Mouse (Mus musculus) naive thymus-derived CD4-positive, alpha-beta T cell, adult 5 months (primary cell): ENCODE measurements around the gene Gm10272. TPM values are rescaled to one million over a fixed set of nuclear protein-coding genes. Genes with fewer than 3 reads are reported as not detected.

Experiments
- polyA plus RNA-seq: library from polyadenylated mRNA; unstranded; fragments of 100-300 nt; shearing (Covaris generic); gene quantifications from one replicate; pipeline ENCODE4 v1.2.1, GENCODE M21; 2017

The Gm10272 gene
- not detected for polyA plus RNA-seq

GRCm38 (mm10) chr10:77706326-77706725, at the start of gene Gm10272:
Gene Gm10272, plus strand, starts transcription at chr10:77706626.

GRCm38 (mm10) chr10:77685895-77686664, 20.3 kb upstream of the Gm10272 start, which contains the start of gene Tspear:
Gene Tspear, plus strand, starts transcription at chr10:77686569.

DNA sequence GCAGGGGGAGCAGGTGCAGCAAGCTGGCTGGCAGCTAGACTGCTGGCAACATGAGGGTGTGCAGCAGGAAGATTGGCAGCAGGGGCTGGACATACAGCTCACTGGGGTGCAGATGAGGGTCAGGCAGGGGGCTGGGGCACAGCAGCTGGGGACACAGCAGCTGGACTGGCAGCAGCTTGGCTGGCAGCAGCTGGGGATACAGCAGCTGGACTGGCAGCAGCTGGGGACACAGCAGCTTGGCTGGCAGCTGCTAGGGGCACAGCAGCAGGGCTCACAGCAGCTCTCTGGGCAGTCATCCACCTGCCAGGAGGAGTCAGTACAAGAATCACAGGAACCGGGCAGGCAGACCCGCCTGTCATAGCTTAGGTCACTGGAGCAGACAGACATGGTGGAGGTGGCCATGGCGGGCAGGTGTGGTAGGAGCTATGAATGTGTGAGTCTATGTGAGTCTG, 16.0 kb upstream of the Gm10272 start, which contains the start of gene Gm19402:
Gene Gm19402, minus strand, starts transcription at position 402 of the 452 bp plus-strand sequence.

DNA sequence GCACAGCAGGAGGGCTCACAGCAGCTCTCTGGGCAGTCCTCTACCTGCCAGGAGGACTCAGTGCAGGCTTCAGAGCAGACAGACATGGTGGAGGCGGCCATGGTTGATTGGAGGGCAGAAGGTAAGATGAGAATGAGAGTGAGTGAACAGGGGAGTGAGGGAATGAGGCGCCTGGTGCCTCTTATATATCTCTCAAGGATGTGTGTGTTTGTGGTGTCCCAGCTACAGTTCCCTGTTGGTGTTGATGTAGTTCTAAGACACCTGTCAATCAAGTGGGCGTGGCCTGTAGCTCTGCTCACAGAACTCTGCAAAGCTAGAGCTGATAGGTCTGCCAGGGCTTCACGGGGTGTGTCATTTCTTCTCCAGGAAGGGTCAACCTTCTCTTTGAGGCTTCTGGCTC, 9.3 kb upstream of the Gm10272 start, which contains the start of gene Gm9508:
Gene Gm9508, minus strand, starts transcription at position 101 of the 400 bp plus-strand sequence.

DNA sequence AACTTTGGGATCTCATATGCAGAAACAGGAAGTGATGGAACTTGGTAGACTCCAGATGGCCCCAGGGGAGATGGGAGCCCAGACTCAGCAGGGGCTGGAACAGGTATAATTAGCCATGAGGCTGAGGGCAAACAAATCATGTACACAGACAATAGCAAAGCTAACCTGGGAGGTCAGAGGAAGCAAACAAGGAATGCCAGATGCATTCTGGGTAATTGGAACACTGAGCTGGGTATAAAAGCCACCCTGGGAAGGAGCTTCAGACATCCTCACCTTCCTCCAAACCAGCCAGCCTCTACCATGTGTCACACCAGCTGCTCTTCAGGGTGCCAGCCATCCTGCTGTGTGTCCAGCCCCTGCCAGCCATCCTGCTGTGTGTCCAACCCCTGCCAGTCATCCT, 4.7 kb downstream of the Gm10272 start, which contains the start of gene Gm10024:
Gene Gm10024, plus strand, starts transcription at position 301 of the 400 bp plus-strand sequence.

GRCm38 (mm10) chr10:77715507-77715906, 9.1 kb downstream of the Gm10272 start, which contains the start of gene Gm10142:
Gene Gm10142, plus strand, starts transcription at chr10:77715807.

DNA sequence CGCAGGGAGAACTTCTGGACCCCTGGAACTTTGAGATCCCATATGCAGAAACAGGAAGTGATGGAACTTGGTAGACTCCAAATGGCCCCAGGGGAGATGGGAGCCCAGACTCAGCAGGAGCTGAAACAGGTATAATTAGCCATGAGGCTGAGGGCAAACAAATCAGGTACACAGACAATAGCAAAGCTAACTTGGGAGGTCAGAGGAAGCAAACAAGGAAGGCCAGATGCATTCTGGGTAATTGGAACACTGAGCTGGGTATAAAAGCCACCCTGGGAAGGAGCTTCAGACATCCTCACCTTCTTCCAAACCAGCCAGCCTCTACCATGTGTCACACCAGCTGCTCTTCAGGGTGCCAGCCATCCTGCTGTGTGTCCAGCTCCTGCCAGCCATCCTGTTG, 13.9 kb downstream of the Gm10272 start, which contains the start of gene Krtap12-1:
Gene Krtap12-1, plus strand, starts transcription at position 301 of the 400 bp plus-strand sequence.

GRCm38 (mm10) chr10:77726186-77726585, 19.8 kb downstream of the Gm10272 start, which contains the start of gene Gm10100:
Gene Gm10100, plus strand, starts transcription at chr10:77726486.

GRCm38 (mm10) chr10:77741924-77742688, 35.7 kb downstream of the Gm10272 start, which contains the start of gene Gm18596:
Gene Gm18596, minus strand, starts transcription at chr10:77742638.

GRCm38 (mm10) chr10:77751254-77751653, 44.8 kb downstream of the Gm10272 start, which contains the start of gene Gm9736:
Gene Gm9736, minus strand, starts transcription at chr10:77751354.

Other genes with a start within 250 kb of the Gm10272 start
- gene Fam207a, start 190.8 kb upstream of the Gm10272 start, polyA plus RNA-seq, result 32.0 TPM
- gene Itgb2, start 176.4 kb upstream of the Gm10272 start, polyA plus RNA-seq, result 374 TPM
- gene Pttg1ip, start 124.9 kb upstream of the Gm10272 start, polyA plus RNA-seq, result 123 TPM
- 113 TPM for gene Sumo3, start 100.5 kb upstream of the Gm10272 start, polyA plus RNA-seq
- gene Gm49325, start 100.4 kb upstream of the Gm10272 start, polyA plus RNA-seq, result not detected
- 55.7 TPM for gene Ube2g2, start 84.4 kb upstream of the Gm10272 start, polyA plus RNA-seq
- gene Tspear, start 20.1 kb upstream of the Gm10272 start, polyA plus RNA-seq, result not detected
- not detected for gene Gm19402, start 15.9 kb upstream of the Gm10272 start, polyA plus RNA-seq
- not detected for gene Gm9508, start 9.4 kb upstream of the Gm10272 start, polyA plus RNA-seq
- gene Gm10024, start 4.8 kb downstream of the Gm10272 start, polyA plus RNA-seq, result not detected
- gene Gm10142, start 9.2 kb downstream of the Gm10272 start, polyA plus RNA-seq, result not detected
- not detected for gene Krtap12-1, start 14.0 kb downstream of the Gm10272 start, polyA plus RNA-seq
- gene Gm10100, start 19.9 kb downstream of the Gm10272 start, polyA plus RNA-seq, result not detected
- not detected for gene Gm18596, start 36.0 kb downstream of the Gm10272 start, polyA plus RNA-seq
- not detected for gene Gm9736, start 44.7 kb downstream of the Gm10272 start, polyA plus RNA-seq
- gene Gm3233, start 53.1 kb downstream of the Gm10272 start, polyA plus RNA-seq, result not detected
- not detected for gene Gm3238, start 64.7 kb downstream of the Gm10272 start, polyA plus RNA-seq
- not detected for gene Gm7138, start 70.3 kb downstream of the Gm10272 start, polyA plus RNA-seq
- not detected for gene Gm3250, start 75.9 kb downstream of the Gm10272 start, polyA plus RNA-seq
- gene Gm7137, start 81.6 kb downstream of the Gm10272 start, polyA plus RNA-seq, result not detected
- not detected for gene Gm9639, start 88.5 kb downstream of the Gm10272 start, polyA plus RNA-seq
- not detected for gene Gm19668, start 92.5 kb downstream of the Gm10272 start, polyA plus RNA-seq
- gene Gm9507, start 105.2 kb downstream of the Gm10272 start, polyA plus RNA-seq, result not detected
- gene Gm2696, start 108.1 kb downstream of the Gm10272 start, polyA plus RNA-seq, result not detected
- gene Krtap10-4, start 120.5 kb downstream of the Gm10272 start, polyA plus RNA-seq, result not detected
- not detected for gene Krtap10-10, start 129.3 kb downstream of the Gm10272 start, polyA plus RNA-seq
- not detected for gene Gm36176, start 140.2 kb downstream of the Gm10272 start, polyA plus RNA-seq
- not detected for gene Gm10318, start 146.2 kb downstream of the Gm10272 start, polyA plus RNA-seq
- gene Gm3285, start 155.3 kb downstream of the Gm10272 start, polyA plus RNA-seq, result not detected
- gene Lrrc3, start 195.9 kb downstream of the Gm10272 start, polyA plus RNA-seq, result 0.11 TPM